Mouse (Mus musculus): ENCODE measurements around the gene Epb41. TPM values are rescaled to one million over a fixed set of nuclear protein-coding genes. Genes with fewer than 3 reads are reported as not detected.

The Epb41 gene
- polyA plus RNA-seq, 1 experiment from 2014 or later: 42.3 TPM

DNA sequence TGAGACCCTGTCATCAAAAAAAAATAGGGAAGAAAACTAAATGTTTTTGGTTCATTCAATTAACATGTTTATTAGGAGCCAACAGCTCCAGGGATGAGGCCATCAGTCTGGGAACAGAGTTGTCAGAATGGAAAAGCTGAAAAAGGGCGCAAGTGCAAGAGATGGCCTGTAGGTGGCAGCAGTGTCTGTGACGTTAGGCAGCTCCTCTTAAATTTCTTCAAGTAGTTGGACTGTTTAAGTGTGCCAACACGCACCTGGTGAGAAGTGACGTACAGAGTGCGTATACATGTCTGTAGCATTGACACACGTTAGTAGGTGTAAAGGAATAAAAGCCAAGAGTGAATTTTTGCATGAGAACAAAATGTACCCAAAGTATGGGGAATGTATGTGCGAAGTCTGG is 13.8 kb upstream of the Epb41 start:
- 15% methylated on average over 7 of the region's 7 CpGs for WGBS
- no peak; the same call in 1 of the 2 replicates for ATAC-seq (replicated peaks; ENCODE audit: low FRiP score, low read depth)
- peak; percentile 92 for DNase-seq (ENCODE audit: low spot score)

DNA sequence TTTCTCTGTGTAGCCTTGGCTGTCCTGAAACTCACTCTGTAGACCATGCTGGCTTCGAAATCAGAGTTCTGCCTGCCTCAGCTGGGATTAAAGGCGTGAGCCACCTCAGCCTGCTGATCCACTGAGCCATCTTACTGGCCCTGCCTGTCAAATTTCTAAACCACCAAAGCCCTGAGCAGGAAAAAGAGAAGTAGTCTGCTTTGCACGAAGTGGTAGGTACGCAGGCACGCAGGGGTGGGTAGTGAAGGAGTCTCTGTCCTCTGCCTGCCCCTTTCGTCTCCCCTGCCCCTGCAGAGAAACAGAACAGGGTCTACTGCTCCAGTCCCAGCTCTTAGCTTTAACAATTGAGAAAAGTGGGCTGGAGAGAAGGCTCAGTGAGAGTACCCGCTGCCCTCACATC is 10.0 kb upstream of the Epb41 start:
- no peaks in the 10 kb centered on the region for H3K4me1 ChIP-seq (replicated peaks; ENCODE audit: insufficient read depth, low read length)
- H3K27ac ChIP-seq: no peak overlapping the region
- ATAC-seq (replicated peaks; ENCODE audit: low FRiP score, low read depth) (no peak), DNase-seq (ENCODE audit: low spot score) (no peak)
- TF ChIP-seq CTCF (IDR thresholded peaks at IDR 0.05; ENCODE audit: low read depth): no peak
- no peak overlapping the region for H3K9ac ChIP-seq (ENCODE audit: low read depth, low read length)
- H3K4me3 ChIP-seq (replicated peaks; ENCODE audit: low read depth, low read length): no peak overlapping the region
- no peak overlapping the region for H3K4me2 ChIP-seq (ENCODE audit: low read length)
- H3K27me3 ChIP-seq (ENCODE audit: insufficient read depth, low read length): no peaks in the 10 kb centered on the region
- no peaks in the 10 kb centered on the region for H3K9me3 ChIP-seq (replicated peaks; ENCODE audit: low read length)
- 92% methylated on average over 7 of the region's 7 CpGs for WGBS
- H3K36me3 ChIP-seq (ENCODE audit: insufficient read depth, low read length): no peaks in the 10 kb centered on the region

More for the DNA sequence above, 13.8 kb upstream of the Epb41 start:
- Histone ChIP-seq H3K27ac (no peak overlapping the region), H3K36me3 (ENCODE audit: insufficient read depth, low read length) (no peaks in the 10 kb centered on the region), H3K4me2 (ENCODE audit: low read length) (no peak overlapping the region), H3K9me3 (replicated peaks; ENCODE audit: low read length) (no peaks in the 10 kb centered on the region), H3K4me1 (replicated peaks; ENCODE audit: insufficient read depth, low read length) (no peaks in the 10 kb centered on the region), H3K4me3 (replicated peaks; ENCODE audit: low read depth, low read length) (no peak overlapping the region), H3K9ac (ENCODE audit: low read depth, low read length) (no peak overlapping the region), H3K27me3 (ENCODE audit: insufficient read depth, low read length) (no peaks in the 10 kb centered on the region)
- TF ChIP-seq CTCF (IDR thresholded peaks at IDR 0.05; ENCODE audit: low read depth): peak; percentile 94

DNA sequence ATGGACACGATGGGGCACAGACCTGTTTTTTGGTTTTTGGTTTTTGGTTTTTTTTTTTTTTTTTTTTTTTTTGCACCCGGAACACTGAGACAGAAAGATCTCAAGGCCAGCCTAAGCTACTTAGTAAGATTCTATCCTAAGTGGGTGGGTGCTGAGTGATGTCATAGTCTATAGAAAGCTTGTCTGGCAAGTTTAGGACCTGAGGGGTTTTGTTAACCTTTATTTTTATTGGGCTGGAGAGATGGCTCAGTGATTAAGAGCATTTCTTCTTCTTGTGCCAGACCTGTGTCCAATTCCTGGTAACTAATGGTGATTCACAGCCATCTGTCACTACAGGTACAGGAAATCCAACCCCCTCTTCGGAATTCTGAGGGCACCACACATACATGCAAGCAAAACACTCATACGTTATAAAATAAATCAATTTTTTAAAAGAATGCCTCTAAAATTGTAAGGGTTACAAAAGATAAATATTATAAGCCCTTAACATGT is 5.4 kb upstream of the Epb41 start:
- DNase-seq (ENCODE audit: low spot score) (no peak), ATAC-seq (replicated peaks; ENCODE audit: low FRiP score, low read depth) (no peak)
- Histone ChIP-seq H3K9me3 (replicated peaks; ENCODE audit: low read length) (no peaks in the 10 kb centered on the region), H3K9ac (ENCODE audit: low read depth, low read length) (no peak overlapping the region), H3K4me2 (ENCODE audit: low read length) (no peak overlapping the region), H3K4me3 (replicated peaks; ENCODE audit: low read depth, low read length) (no peak overlapping the region), H3K36me3 (ENCODE audit: insufficient read depth, low read length) (no peaks in the 10 kb centered on the region), H3K4me1 (replicated peaks; ENCODE audit: insufficient read depth, low read length) (0 out of 2 replicates have a peak, but pooled peaks cover 8% of the 10 kb centered on the region), H3K27me3 (ENCODE audit: insufficient read depth, low read length) (no peaks in the 10 kb centered on the region), H3K27ac (no peak overlapping the region)
- 57% methylated on average over 4 of the region's 4 CpGs for WGBS
- TF ChIP-seq CTCF (IDR thresholded peaks at IDR 0.05; ENCODE audit: low read depth): no peak

DNA sequence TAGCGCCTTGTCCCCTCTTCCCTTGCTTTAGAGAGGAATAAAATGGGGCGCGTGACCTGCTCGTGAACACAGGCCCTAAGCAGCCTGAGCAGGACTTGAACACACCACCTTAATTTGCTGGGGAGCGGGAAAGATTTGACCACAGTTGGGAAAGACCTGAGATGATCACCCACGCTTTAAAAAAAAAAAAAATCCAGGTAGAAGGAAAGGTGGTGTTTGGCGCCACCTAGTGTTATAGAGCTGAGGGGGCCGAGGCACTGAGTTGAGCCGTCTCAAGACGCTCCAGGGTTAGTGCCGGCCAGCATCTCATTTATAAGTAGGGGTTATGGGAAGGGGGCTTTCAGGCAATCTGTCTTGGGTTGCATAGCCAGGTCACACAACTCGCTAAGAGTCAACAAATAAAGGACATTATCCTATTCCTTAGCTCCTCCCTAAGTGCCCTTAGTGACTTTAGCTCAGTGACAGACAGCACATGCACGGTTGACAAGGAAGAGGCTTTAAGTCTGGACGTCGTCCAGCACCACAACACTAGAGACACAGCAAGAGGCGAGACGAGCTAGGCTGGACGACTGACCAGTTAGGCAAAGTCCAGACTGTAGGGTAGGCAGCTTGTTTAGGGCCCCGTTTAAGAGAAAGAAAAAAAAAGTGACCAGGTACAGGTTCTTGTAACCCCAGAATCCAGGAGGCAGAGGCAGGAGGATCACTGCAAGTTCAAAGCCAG is 4.6 kb upstream of the Epb41 start:
- H3K9me3 ChIP-seq (replicated peaks; ENCODE audit: low read length): no peaks in the 10 kb centered on the region
- H3K4me3 ChIP-seq (replicated peaks; ENCODE audit: low read depth, low read length): no peak overlapping the region
- ATAC-seq (replicated peaks; ENCODE audit: low FRiP score, low read depth): no peak
- WGBS: 10% methylated on average over 19 of the region's 19 CpGs
- no peak overlapping the region for H3K27ac ChIP-seq
- no peak overlapping the region for H3K4me2 ChIP-seq (ENCODE audit: low read length)
- no peaks in the 10 kb centered on the region for H3K36me3 ChIP-seq (ENCODE audit: insufficient read depth, low read length)
- 0 out of 2 replicates have a peak, but pooled peaks cover 8% of the 10 kb centered on the region for H3K4me1 ChIP-seq (replicated peaks; ENCODE audit: insufficient read depth, low read length)
- H3K9ac ChIP-seq (ENCODE audit: low read depth, low read length): no peak overlapping the region
- DNase-seq (ENCODE audit: low spot score): peak; percentile 84
- TF ChIP-seq CTCF (IDR thresholded peaks at IDR 0.05; ENCODE audit: low read depth): peak; percentile 94
- H3K27me3 ChIP-seq (ENCODE audit: insufficient read depth, low read length): no peaks in the 10 kb centered on the region

DNA sequence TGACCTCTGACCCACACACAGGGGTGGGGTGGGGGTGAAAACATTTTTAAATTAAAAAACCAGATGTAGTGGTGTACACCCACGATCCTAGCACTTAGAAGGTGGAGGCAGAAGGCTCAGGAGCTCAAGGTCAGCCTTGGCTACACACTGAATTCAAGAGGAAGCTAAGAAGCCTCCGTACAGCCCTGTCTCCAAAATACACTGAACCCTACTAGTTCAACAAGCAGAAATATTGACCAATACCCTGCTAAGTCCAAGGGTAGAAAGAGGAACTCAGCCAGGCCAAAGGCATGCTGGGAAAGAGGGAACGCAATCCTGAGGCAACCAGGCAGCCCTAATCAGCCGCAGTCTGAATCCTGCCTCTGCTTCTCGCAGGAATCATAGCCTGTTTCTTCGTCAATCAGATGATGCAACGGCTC is 3.2 kb upstream of the Epb41 start:
- WGBS: 70% methylated on average over 7 of the region's 7 CpGs

DNA sequence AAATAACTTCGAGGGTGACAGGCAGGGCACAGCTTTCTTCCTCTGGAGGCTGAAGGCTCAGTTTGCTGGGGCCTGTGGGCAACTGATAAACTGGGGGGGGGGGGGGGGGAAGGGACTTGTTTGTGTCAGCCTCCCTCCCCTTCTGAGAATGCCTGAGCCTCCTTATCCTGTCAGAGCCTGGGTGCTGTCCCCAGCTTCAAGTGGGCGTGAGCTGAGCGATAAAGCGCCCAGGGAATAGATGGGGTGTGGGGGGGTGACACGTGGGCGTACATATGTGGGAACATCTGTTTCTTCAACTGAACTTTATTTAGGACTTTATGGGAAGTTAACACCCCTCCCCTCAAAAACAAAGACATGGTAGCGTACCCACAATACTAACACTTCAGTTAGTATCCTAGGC is 2.3 kb upstream of the Epb41 start:
- Histone ChIP-seq H3K9me3 (replicated peaks; ENCODE audit: low read length) (no peaks in the 10 kb centered on the region), H3K4me3 (replicated peaks; ENCODE audit: low read depth, low read length) (no peak overlapping the region), H3K27ac (peak overlapping the region; percentile 72; the same call in 1 of the 2 replicates), H3K9ac (ENCODE audit: low read depth, low read length) (no peak overlapping the region), H3K4me2 (ENCODE audit: low read length) (0 out of 2 replicates have a peak overlapping the region, but pooled peaks have one; percentile 6), H3K27me3 (ENCODE audit: insufficient read depth, low read length) (no peaks in the 10 kb centered on the region), H3K36me3 (ENCODE audit: insufficient read depth, low read length) (no peaks in the 10 kb centered on the region), H3K4me1 (replicated peaks; ENCODE audit: insufficient read depth, low read length) (0 out of 2 replicates have a peak, but pooled peaks cover 8% of the 10 kb centered on the region)
- 65% methylated on average over 7 of the region's 7 CpGs for WGBS
- TF ChIP-seq CTCF (IDR thresholded peaks at IDR 0.05; ENCODE audit: low read depth): no peak
- ATAC-seq (replicated peaks; ENCODE audit: low FRiP score, low read depth): no peak
- no peak for DNase-seq (ENCODE audit: low spot score)

More for the DNA sequence above, 3.2 kb upstream of the Epb41 start:
- H3K4me2 ChIP-seq (ENCODE audit: low read length): no peak overlapping the region
- DNase-seq (ENCODE audit: low spot score) (no peak), ATAC-seq (replicated peaks; ENCODE audit: low FRiP score, low read depth) (no peak)
- H3K9me3 ChIP-seq (replicated peaks; ENCODE audit: low read length): no peaks in the 10 kb centered on the region
- H3K9ac ChIP-seq (ENCODE audit: low read depth, low read length): no peak overlapping the region
- H3K4me1 ChIP-seq (replicated peaks; ENCODE audit: insufficient read depth, low read length): 0 out of 2 replicates have a peak, but pooled peaks cover 8% of the 10 kb centered on the region
- no peak for TF ChIP-seq CTCF (IDR thresholded peaks at IDR 0.05; ENCODE audit: low read depth)
- no peak overlapping the region for H3K4me3 ChIP-seq (replicated peaks; ENCODE audit: low read depth, low read length)
- no peaks in the 10 kb centered on the region for H3K36me3 ChIP-seq (ENCODE audit: insufficient read depth, low read length)
- no peaks in the 10 kb centered on the region for H3K27me3 ChIP-seq (ENCODE audit: insufficient read depth, low read length)
- H3K27ac ChIP-seq: no peak overlapping the region
